Mouse (Mus musculus) testis, adult 2 months (tissue): ENCODE results near the gene Mfsd14a.

Experiments
- CTCF ChIP-seq: fragments of 200-500 bp; IDR thresholded peaks from 2 replicates; pipeline ENCODE4 v1.5.1; 2012; ENCODE audit warnings: low read depth, mild to moderate bottlenecking, inconsistent platforms, low read length, moderate library complexity; ENCODE audit not compliant: control insufficient read depth, insufficient read depth, insufficient replicate concordance
- POLR2A ChIP-seq: fragments of 200-500 bp; IDR thresholded peaks from 2 replicates; pipeline ENCODE4 v1.6.1; 2012; ENCODE audit warnings: low read depth, mild to moderate bottlenecking, inconsistent platforms, low read length, moderate library complexity; ENCODE audit not compliant: control insufficient read depth

GRCm38 (mm10) chr3:116599705-116600104, 62.8 kb downstream of the Mfsd14a start:
- TF ChIP-seq POLR2A (no peak), CTCF (no peak)
